Mouse (Mus musculus) cerebellum, postnatal 25 days (tissue): Measurements from ENCODE around the gene Plcl2.
"Not testable (repeated sequence)": the region's sequence is repeated elsewhere in the genome, so short reads cannot be mapped to it uniquely, and the experiment has no call there.

Experiments
- DNase-seq, 2 experiments: peaks; one replicate each; pipeline ENCODE4 v3.0.0; 2021; ENCODE audit warnings: mixed read lengths in 2 of 2

Plcl2 gene

DNA sequence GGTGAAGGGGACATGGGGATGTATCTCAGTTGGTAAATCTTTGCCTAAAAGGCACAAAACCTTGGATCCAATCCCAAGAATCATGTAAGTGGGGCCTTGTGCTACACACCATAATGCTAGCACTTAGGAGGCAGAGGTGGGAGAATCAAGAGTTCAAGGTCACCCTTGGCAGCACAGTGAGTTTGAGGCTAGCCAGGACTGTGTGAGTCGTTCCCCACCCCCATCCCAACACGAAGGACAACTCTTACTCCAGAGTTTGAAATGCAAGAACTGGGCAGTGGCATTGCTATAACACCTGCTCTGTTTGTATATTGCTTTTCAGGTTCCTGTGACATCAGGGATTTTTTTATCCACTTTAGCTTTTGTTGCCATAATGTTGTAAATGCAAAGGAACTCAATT is 28.6 kb downstream of the Plcl2 start:
- DNase-seq: no peak

DNA sequence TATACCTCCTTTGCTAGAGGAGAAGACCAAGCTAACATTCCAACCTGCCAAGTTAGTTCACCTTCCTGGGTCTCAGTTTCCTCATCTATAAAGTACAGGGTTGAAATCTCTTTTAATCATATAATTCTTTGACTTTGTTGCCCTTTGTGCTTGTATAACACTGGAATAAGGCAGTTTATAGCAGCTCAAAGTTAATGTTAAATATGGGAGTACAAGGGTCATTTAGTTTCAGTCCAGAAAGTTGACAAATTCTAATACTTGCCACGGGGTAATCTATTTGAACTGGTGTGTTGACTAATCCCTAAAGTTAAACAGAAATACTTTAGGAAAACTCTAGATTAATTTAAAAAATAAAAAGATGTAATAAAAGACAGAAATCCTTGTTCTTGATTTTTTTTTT is 35.7 kb downstream of the Plcl2 start:
- no peak for DNase-seq

DNA sequence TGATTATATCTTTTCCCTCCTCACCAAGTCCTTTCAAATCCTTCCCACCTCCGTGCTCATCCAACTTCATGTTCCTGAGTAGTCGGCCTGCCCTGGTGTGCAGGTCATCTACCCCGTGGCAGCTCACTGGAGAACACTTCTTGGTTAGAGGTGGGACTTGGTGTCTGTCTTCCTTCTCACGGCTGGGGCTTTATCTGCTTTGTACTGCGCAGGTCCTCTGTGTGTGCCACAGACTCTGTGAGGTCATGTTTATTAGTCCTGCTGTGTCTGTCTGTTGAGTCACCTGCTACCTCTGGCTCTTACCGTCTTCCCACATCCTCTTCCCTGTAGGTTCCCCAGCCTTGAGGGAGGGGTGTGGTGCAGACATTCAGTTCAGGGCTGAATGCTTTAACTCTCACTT is 36.1 kb downstream of the Plcl2 start:
- DNase-seq: peak; percentile 61 to 65

DNA sequence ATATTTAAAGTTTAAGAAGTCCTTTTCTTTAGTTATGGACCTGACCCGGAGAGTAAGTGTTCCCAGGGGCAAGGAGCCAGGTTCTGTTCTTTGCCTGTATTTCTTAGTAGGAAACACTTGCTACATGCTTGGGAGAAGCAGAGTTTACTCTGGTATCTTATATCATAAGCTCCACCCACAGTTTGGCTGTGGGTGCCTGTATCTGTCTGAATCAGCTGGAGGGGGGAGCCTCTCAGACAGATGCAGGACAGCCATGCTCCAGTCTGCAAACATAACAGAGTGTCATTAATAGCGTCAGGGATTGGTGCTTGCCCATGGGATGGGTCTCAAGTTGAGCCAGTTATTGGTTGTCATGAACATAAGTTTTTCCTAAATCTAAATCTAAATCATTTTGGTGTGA is 42.9 kb downstream of the Plcl2 start:
- DNase-seq: no peak

DNA sequence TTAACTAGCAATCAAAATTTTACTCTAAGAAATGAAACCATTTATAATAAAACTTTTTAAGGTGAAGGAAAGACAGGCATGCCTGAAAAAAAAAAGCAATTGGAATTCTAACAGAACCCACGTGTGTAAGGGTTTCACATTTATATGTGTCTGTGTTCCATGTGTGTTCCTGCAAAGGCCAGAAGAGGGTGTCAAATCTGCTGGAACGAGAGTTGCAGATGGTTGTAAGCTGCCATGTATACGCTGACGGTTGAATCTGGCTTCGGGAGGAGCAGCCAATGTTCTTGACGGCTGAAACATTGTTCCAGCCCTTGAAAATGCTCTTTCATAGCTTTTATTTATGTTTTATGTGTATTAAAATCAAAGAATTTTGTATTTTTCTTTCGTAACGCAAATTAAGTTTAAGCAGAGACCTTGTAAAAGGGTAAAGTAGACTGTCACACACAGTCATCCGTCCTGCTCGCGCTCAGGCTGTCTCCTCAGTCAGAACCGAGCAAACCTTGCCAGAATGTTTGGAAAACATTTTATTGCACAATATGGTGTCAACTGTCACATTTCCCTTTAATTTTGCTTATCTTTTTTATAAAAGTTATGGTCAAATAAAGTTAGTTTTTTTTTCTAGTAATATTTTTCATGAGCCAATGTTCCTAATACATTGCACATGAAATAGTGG is 48.5 kb downstream of the Plcl2 start:
- DNase-seq: peak in 1 of 2 experiments; percentile 34

DNA sequence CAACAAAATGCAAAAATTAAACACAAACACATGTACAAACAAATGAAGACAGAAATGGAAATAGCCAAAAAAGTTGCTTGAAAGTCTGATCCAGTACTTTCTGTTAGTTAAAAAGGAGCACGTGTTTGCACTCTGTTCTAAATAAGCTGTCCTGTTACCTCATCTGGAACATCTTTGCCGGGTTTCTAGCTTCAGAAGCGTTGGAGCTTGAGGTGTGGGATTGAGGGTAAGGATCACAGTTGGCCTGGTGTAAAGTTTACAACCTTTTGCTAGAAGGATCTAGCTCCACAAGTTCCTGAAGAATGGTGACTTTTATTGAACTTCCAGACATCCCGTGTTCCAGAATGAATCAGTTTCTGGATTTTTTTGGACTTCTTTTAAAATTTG is 49.0 kb downstream of the Plcl2 start:
- DNase-seq: no peak

DNA sequence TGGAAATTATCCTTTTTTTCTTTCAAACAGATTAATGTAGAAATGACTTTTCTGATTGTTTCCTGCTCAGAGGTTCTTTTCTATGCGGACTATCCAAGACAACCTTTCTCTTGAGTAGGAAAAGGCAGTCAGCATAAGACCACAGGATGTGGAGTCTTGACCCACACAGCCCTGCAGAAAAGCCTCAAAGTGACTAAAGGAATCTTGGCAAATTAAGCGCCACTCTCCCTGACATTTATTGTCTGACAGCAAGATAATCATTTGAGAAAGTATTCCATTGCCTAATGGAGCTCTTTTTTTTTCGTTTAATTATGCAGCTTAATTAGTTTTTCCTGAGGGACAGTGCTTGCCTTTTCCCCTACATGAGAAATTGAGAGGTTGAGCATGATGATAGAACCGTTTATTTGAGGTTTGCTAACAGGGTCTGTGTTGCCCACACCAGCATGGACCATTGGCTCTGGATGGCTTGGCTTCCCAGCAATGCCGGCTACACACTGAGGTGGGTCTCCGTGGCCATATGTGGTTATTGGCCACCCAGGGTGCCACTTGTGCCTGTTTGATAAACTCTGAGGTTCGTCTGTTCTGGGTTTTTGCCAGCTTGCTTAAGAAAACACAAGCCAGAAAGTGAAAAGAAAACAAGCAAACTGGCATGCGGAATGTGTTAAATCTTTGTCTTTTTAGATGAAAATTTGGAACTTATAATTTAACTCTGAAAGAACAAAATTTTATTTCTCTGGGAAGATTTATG is 56.3 kb downstream of the Plcl2 start:
- DNase-seq: peak in 1 of 2 experiments; percentile 36

DNA sequence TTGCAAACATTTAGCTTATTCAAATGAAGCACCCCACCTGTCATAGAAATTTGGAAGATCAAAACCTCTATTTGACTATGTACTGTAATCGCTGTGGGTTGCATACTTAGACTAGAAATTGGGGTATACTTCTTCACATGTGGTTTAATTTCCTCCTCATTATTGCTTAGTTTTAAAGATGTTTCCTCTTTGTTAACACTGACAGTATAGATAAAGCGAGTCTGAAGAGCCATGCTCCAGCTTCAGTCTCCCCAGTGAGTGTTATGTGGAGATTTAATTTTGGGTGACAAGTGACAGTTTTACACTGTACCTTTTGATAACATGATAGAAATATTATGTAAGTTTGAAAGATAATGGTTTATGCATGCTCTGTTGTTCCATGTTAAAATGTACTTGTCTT is 59.6 kb downstream of the Plcl2 start:
- DNase-seq: no peak

DNA sequence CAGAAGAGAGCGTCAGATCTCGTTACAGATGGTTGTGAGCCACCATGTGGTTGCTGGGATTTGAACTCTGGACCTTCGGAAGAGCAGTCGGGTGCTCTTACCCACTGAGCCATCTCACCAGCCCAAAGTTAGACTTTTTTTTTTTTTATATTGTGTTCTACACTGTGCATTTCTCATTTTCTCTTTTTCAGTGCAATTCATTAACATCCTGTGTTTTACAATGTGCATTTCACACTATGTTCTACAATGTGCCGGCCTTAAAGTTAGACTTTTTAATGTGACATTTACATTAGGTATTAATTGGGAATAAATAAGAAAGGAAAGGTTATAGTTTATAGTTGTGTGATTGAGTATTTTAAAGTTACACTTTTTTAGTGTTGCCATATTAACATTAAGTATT is 61.0 kb downstream of the Plcl2 start:
- not testable (repeated sequence) for DNase-seq

DNA sequence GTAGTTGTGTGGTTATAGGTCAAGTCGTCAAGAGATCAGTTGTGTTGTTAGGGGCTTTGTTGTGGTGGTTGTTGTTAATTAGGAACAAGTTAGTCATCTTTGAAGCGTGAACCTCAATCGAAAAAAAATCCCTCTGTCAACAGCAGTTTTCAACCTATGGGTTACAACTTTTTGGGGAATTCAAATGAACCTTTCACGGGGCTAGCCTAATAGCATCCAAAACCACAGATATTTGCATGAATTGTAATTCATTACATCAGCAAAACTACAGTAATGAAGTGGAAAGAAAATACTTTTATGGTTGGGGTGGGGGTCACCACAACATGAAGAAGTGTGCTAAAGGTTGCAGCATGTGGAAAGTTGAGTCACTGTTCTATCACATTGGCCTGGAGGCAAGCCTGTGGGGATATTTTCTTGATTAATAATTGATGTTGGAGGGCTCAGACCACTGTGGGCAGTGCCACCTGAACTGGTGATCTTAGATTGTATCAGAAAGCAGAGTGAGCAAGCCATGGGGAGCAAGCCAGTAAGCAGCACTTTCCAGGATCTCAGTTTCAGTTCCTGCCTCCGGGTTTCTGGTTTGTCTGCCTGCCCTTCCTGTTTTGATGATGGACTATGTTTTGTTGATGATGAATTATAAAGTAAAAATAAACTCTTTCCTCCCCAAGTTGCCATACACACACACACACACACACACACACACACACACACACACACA is 61.6 kb downstream of the Plcl2 start:
- no peak for DNase-seq

DNA sequence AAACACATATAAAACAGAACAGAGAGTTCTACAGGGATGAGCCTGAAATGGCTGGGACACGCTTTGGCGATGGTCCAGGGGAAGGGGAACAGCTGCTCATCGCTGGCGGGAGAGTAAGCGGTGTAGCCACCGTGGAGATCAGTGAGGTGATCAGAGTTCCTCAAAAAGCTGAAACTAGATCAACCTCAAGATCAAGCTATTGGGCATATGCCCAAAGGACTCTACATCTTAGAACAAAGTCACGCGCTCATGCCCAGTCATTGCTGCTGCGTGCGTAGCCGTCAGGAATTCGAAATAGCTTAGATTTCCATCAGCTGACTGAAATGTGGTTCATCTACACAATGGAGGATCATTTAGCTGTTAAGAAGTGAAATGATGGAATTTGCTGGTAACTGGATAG is 65.0 kb downstream of the Plcl2 start:
- DNase-seq: peak; percentile 60 to 67

DNA sequence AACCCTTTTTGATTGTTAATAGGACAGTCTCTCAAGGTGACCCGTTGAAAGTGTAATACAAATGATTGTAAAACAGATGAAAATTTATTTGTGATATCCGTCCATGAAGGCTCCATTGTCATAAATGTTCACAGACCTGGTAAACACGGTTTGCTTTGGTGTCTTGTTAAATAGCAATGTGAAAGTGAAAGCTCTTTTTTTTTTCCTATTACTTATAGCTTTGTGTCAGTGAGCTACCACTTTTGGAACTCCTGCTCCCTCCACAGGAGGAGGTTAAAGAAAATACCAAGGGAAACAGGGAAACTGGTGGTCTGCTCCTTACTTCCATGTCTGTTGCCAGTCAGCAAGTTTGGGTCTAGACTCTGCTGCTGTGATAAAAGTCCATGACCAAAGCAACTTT is 71.2 kb downstream of the Plcl2 start:
- no peak for DNase-seq

DNA sequence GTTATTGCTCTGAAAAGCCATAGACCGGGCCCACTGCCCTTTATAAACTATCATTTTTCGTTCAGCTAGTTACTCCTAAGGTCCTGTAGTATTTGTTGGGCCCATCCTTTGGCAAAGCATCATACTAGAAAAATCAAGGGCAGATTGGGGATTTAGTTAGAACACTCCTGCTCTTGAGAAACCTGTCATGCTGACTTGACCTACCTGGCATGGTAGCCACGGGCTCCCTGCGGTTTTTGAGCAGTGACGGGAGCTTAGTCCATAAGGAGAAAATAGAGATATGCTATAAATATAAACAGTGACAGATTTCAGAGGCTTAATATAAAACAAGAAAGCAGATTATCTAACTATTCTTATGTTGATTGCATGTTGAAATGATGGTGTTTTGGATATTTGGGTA is 77.6 kb downstream of the Plcl2 start:
- peak; percentile 88 to 92 for DNase-seq

DNA sequence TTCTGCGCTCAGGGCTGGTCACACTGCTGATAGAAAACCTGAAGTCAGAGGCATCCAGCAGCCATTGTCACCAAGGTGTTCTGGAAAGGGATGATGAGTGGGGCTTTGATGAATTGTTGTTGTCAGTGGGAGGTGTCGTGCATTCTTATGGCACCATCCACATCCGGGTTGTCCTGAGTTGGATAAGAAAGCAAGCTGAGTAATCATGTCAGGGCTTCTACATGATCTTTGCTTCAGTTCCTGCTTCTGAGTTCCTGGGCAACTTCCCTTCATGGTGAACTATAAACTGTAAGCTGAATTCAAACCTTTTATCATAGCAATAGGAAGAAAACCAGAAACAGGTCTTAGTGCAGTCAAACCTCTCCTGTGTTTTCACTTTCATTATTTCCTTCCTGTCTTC is 78.7 kb downstream of the Plcl2 start:
- DNase-seq: peak in 1 of 2 experiments; percentile 19

DNA sequence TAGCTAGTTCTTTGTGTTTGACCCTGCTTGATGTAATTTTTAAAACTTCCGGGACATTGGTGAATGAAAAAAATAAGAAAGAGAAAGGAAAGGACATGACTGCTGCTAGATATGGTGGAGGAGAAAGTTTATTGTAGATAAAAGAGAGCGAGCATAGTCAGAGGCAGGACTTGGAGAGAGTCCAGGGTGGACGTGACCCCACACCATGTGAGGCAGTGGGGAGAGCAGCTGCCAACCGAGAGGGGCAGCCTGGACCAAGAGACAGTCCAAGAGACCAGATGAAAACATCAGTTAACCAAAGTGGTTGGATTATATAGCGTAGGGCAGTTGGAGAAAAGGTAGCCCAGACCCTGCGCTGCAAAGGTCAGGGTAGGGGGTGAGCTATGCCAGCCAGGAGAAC is 91.0 kb downstream of the Plcl2 start:
- DNase-seq: no peak

DNA sequence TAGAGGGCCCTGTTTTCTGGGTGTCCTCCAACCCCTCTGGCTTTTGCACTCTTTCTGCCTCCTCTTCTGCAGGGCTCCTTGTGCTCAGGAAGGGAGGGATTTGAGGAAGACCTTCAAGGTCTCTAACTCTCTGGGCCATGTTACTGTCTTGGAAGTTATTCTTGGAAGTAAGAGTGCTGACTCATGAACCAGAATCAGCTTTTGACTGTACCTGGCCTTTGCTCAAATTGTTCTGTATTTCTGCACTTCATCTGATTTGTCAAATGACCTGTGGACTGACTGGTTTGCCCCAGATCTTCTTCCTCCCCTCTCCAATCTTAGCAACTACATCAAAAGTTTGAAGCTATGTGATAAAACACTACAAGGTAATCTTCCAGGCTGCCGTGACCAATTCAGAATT is 91.5 kb downstream of the Plcl2 start:
- DNase-seq: no peak

DNA sequence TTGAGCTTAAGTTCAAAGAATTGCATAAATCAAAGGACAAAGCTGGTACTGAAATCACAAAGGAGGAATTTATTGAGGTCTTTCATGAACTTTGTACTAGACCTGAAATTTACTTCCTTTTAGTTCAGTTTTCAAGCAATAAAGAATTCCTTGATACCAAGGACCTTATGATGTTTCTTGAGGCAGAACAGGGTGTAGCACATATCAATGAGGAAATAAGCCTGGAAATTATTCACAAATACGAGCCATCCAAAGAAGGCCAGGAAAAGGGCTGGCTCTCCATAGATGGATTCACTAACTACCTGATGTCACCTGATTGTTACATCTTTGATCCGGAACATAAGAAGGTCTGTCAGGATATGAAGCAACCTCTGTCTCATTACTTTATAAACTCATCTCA is 97.7 kb downstream of the Plcl2 start:
- no peak for DNase-seq

DNA sequence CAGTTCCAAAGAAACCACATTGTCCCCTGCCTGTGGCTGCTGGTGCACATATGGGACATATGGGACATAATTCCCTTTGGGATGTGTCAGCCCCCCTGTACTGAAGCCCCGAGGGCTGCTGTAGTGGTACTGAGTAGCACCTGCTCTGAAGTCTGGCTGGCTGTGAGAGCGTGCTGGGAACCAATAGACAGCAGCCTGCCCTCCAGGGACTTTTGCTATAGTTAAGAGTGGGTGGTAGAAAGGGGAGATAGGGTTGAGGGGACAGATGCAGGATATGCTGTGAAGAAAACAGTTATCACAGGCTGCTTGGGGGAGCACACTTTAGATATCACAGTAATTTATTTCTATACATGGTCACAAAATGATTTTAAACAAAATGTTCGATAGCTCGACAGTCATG is 100.7 kb downstream of the Plcl2 start:
- no peak for DNase-seq

DNA sequence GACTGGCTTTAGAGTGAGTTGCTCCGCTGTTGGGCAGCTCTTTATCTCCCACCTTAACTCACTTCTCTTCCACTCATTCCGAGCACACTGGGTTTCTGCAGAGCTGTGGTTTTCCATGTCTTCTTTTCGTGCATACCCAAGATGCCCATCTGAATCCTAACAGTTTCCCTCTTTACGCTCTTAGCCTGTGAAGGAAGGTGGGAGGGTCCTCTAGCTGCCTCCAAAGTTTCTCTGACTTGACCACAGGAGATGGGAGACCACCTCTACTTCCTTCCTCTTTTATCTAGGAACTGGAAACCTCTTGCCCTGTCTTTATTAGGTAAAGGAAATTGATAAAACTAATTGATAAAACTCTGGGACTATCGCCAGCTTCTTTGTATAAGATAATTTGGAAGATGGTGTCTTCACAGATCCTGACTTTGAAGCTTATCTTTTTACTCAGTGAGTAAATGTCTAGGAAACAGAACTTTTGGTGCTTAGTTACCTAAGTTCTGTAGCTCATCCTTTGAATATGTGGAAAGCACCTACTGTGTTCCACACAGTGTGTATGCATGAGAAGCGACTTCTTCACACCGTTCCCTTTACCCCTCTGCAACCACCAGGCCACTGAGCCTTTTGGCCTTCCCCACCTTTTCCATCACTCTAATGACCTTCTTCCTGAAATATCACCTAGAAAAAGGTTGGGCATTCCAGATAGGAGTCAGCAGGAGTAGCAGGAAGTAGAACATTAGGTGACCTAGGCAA is 111.8 kb downstream of the Plcl2 start:
- no peak for DNase-seq

DNA sequence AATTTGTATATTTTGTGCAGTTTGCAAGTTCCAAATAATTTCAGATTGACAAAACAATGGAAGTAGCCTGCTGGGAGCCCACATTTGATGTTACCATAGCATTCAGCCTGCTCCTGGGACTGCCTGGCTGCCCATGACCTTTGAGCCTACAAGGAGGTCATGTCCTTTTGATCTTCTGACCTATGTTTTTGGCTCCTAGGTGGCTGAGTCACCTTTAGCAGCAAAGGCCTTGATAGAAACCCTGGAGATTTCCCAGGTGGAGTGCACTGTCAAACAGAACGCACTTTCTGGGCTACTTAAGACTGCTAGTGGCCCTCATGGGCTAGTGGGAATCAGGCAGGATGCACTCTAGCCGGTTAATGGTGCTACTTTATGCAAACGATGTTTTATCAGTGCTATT is 112.8 kb downstream of the Plcl2 start:
- DNase-seq: no peak

DNA sequence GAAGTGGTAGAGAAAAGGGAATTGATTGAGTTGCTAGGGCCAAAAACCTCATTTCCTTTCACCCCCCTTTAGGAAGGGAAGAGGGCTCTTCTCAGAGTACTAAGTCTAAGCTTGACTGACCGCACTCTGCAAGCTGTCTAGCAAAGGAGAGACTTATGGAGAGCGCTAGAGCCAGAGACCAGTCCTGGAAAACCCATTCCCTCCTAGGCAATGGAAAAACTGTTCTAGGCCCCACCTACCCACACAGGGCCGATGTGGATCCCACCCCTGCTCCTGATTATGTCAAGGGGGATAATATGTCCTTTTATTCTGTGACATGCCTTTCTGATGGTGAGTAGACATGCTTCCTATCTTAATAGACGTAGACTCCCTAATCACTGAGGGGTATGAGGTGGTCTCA is 116.4 kb downstream of the Plcl2 start:
- DNase-seq: no peak

DNA sequence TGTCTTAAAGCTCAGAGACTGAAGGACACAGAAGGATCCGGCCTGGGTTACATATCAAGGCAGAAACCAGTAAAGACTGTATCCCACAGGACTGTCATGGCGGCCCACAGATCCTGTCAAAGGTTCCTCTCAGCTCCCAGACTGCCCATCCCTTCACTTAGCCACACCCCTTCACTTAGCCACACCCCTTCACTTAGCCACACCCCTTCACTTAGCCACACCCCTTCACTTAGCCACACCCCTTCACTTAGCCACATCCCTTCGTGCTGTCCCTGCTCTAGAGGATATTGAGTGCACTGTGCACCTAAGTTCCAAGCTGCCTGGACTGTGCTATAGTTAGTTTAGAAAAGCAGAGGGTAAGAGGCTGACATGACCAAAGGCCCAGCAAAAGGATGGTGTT is 118.5 kb downstream of the Plcl2 start:
- no peak for DNase-seq

DNA sequence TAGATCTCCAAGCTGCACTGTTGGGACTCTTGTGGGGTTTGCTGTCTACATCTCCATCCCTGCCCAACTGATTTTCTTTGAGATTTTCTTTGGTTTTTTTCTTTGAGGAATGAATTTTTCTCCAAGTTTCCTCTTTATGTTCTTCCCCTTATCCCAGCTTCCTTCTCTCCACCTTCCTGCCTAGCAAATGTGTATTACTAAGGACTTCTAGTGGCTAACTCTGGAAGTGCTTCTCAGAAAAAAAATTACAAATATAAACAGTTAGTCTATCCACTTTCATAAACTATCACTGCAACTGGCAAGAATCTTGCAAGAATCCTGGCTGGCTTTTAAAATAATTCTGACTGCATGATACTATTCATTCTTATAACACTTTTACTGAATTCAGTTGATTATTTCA is 119.5 kb downstream of the Plcl2 start:
- no peak for DNase-seq
